Mouse (Mus musculus) ES-E14 (cell line): ENCODE data around the gene Ly6g6f.

Experiments used
- HCFC1 ChIP-seq: IDR thresholded peaks from 2 replicates; pipeline ENCODE4 v1.6.1; 2012; ENCODE audit warnings: low read length, inconsistent platforms, borderline replicate concordance; ENCODE audit not compliant: insufficient read depth
- ZNF384 ChIP-seq: IDR thresholded peaks from 2 replicates; pipeline ENCODE4 v1.6.1; 2012; ENCODE audit warnings: low read depth, low read length, inconsistent platforms

DNA sequence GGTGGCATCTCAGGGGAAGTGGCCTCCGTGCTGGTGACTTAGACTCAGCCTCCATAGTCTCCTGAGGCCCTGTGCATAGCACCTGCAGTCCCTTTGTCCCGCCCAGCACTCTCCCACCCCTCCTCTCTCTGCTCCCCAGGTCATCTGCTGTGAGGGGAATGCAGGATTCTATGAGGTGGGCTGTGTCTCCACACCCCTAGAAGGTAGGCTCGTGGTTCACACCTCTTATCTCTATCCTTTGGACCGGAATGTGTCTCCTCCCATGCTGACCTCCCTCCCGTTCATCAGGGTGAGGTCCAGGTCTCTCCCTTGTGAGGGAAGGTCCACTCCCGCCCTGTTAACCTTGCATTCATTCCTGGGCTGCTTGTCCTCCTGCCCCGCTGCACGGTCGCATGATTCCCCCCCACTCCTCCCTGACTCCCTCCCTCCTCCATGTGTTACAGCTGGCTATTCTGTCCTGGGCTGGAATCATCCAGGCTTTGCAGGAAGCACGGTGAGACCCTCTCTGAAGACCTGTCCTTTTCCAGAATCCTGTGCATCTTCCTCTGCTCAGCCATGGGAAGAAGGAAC lies 14.9 kb upstream of the Ly6g6f start:
- TF ChIP-seq ZNF384 (no peak), HCFC1 (no peak)
